Mouse (Mus musculus) heart, adult 2 months (tissue): Measurements from ENCODE around the gene Syt6. TPM values are rescaled to one million over a fixed set of nuclear protein-coding genes. Genes with fewer than 3 reads are reported as not detected.

Experiments
- DNase-seq, 2 experiments: peaks; one replicate each; pipeline ENCODE4 v3.0.0; 2021
- H3K27ac ChIP-seq: fragments of 200-600 bp; 2 replicates; pipeline ENCODE4 v1.8.1; 2022
- H3K27me3 ChIP-seq: fragments of 200-500 bp; 2 replicates; pipeline ENCODE4 v1.6.1; 2012; ENCODE audit warnings: mild to moderate bottlenecking, low read length, inconsistent platforms, mixed read lengths; ENCODE audit not compliant: control insufficient read depth, insufficient read depth
- H3K36me3 ChIP-seq: fragments of 200-500 bp; 2 replicates; pipeline ENCODE4 v1.6.1; 2012; ENCODE audit warnings: low read length, inconsistent platforms; ENCODE audit not compliant: control insufficient read depth, insufficient read depth
- H3K4me1 ChIP-seq: fragments of 200-500 bp; 2 replicates; pipeline ENCODE4 v1.6.1; 2011; ENCODE audit warnings: low read length; ENCODE audit not compliant: control insufficient read depth, insufficient read depth
- H3K4me3 ChIP-seq: fragments of 200-600 bp; 2 replicates; pipeline ENCODE4 v1.8.1; 2022
- H3K79me2 ChIP-seq: fragments of 200-500 bp; replicated peaks from 2 replicates; pipeline ENCODE4 v1.6.1; 2012; ENCODE audit warnings: mild to moderate bottlenecking, inconsistent platforms, low read length, moderate library complexity, mixed read lengths; ENCODE audit not compliant: control insufficient read depth, insufficient read depth
- H3K9ac ChIP-seq: fragments of 200-500 bp; 2 replicates; pipeline ENCODE4 v1.6.1; 2012; ENCODE audit warnings: low read depth, mild to moderate bottlenecking, control low read depth, inconsistent platforms, low read length, mixed read lengths
- CTCF ChIP-seq: fragments of 200-600 bp; IDR thresholded peaks from 2 replicates; pipeline ENCODE4 v1.8.1; 2022; ENCODE audit warnings: antibody characterized with exemption, mild to moderate bottlenecking, moderate library complexity
- EP300 ChIP-seq: fragments of 200-500 bp; IDR thresholded peaks from 2 replicates; pipeline ENCODE4 v1.6.1; 2011; ENCODE audit warnings: low read depth, low read length, control low read depth; ENCODE audit not compliant: insufficient read depth
- POLR2A ChIP-seq: fragments of 200-500 bp; IDR thresholded peaks from 2 replicates; pipeline ENCODE4 v1.6.1; 2011; ENCODE audit warnings: mild to moderate bottlenecking, low read depth, low read length, control low read depth; ENCODE audit not compliant: insufficient read depth
- WGBS: fragments of 180-500 bp; shearing (Covaris S2); methylation state at CpG from one replicate; pipeline ENCODE4 v1.1.7; 2018; 5-methylcytosine and 5-hydroxymethylcytosine counted together
- intact Hi-C: fragments of 180-260 bp; cut with DNase I; formaldehyde crosslinking; loops from one replicate; pipeline ENCODE4 v1.15.1; 2025
- polyA plus RNA-seq: library from polyadenylated mRNA; depleted of rRNA; stranded (reverse); fragments of >200 nt; gene quantifications from 2 replicates; pipeline ENCODE4 v1.2.3, GENCODE M21; 2012
- total RNA-seq, 2 experiments: library from RNA; stranded (reverse); gene quantifications; 2 replicates each; pipeline ENCODE4 v1.2.3; 2021

Syt6 gene
- total and polyA plus RNA-seq, 3 experiments, result 0.05 TPM; not detected in 2

DNA sequence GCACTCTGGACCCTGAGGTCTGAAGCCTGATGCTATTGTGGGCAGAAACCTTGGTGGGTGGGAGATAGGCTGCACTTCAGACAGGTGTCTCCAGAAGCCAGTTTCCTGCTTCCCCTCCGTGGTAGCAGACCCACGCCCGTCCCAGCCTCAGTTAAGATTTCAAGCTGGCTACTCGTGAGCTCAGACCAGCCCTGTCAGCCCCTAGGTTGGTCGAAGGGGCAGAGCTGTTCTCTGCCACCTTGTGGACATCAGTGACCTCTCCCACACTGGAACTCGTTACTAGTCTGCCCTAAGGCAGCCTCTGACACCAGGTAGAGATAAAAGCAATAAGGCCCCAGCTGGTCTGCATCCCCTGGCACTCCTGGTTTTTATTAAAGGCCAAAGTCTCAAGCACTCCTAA is 42.0 kb downstream of the Syt6 start:
- Histone ChIP-seq H3K4me3 (no peak overlapping the region), H3K36me3 (no peaks in the 10 kb centered on the region), H3K27me3 (no peaks in the 10 kb centered on the region), H3K4me1 (peaks cover 1% of the 10 kb centered on the region), H3K27ac (no peak overlapping the region), H3K79me2 (no peaks in the 10 kb centered on the region), H3K9ac (no peak overlapping the region)
- DNase-seq, result no peak
- intact Hi-C loops, result no loop called here
- TF ChIP-seq CTCF, result peak; percentile 19
- no peak for TF ChIP-seq POLR2A
- TF ChIP-seq EP300, result no peak
- 29% methylated on average over 6 of the region's 6 CpGs for WGBS

DNA sequence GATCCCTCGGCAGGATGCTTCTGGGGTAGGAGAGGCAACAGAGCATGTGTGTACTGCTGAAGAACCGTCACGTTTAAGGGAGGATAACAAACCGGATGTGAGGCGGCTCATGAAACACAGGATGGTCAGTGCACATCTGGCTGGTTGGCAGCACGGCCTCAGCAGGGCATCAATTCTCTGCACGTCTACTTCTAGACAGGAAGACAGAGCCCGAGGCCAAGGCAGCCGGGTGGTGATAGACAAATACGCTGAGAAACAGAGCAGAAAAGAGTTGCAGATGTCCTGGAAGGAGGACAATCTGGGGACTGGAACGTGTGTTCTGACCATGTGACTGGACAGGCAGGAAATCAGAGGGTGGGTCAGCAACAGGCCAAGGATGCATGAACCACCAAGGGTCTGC is 45.1 kb downstream of the Syt6 start:
- Histone ChIP-seq H3K27me3 (no peaks in the 10 kb centered on the region), H3K9ac (no peak overlapping the region), H3K27ac (no peak overlapping the region), H3K36me3 (no peaks in the 10 kb centered on the region), H3K79me2 (no peaks in the 10 kb centered on the region), H3K4me3 (no peak overlapping the region), H3K4me1 (peaks cover 1% of the 10 kb centered on the region)
- 41% methylated on average over 11 of the region's 11 CpGs for WGBS
- TF ChIP-seq CTCF (no peak), POLR2A (no peak), EP300 (no peak)
- intact Hi-C loops, result no loop called here
- no peak for DNase-seq

DNA sequence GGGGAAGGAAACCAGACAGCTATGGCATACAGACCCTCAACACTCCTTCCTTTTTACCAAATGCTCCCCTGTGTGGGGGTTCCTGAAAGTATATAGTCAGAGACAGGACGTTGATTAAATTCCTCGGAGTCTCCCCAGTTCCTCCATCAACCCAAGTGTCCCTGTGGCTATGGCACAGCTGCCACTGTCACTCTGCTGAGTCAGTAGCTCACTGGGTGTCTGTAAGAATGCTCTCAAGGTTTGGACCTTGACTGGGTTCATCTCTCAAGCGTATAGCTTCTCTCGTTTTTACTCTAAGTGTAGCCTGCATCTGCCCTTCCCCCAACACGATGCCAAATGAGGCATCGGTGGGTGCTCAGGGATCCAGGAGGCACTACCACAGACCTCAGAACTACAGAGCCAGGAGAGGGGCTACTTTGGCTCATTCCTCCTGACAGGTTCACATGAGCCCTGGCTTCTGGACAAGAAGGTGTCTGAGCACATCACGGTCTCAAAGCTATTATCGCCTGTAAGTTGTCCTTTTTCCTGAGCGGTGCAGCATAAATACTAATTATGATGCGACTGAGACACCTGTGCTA is 49.0 kb downstream of the Syt6 start:
- Histone ChIP-seq H3K79me2 (no peaks in the 10 kb centered on the region), H3K27ac (no peak overlapping the region), H3K4me1 (no peaks in the 10 kb centered on the region), H3K4me3 (no peak overlapping the region), H3K9ac (no peak overlapping the region), H3K36me3 (no peaks in the 10 kb centered on the region), H3K27me3 (no peaks in the 10 kb centered on the region)
- DNase-seq, result no peak
- intact Hi-C loops, result no loop called here
- TF ChIP-seq CTCF (no peak), POLR2A (no peak), EP300 (no peak)
- WGBS, result 90% methylated on average over 10 of the region's 10 CpGs

DNA sequence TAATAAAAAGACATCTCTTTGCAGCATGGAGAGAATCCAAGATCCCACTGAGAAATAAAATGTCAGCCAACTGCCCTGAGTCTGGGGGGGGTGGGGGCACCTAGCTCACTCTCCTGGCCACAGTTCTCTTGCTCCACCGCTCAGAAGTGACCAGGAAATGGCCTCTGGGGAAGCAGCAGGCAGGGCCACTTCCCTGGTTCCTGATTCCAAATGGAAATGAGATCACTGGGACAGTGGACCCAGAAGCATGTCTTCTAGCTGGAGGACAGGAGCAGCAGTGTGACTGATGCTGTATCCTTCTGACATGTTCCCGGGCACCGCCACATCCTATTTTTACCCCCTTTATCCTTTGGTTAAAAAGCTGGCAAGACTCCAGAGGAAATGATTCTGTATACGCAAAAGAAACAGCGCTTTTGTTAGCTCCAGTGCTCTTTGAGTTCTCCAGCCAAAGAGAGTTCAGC is 49.6 kb downstream of the Syt6 start:
- TF ChIP-seq POLR2A (no peak), EP300 (no peak), CTCF (no peak)
- no peaks in the 10 kb centered on the region for H3K79me2 ChIP-seq
- H3K4me1 ChIP-seq, result no peaks in the 10 kb centered on the region
- intact Hi-C loops, result no loop called here
- WGBS, result 8% methylated on average over 5 of the region's 5 CpGs
- no peak for DNase-seq
- H3K27me3 ChIP-seq, result no peaks in the 10 kb centered on the region
- H3K9ac ChIP-seq, result no peak overlapping the region
- no peak overlapping the region for H3K4me3 ChIP-seq
- no peaks in the 10 kb centered on the region for H3K36me3 ChIP-seq
- H3K27ac ChIP-seq, result no peak overlapping the region

DNA sequence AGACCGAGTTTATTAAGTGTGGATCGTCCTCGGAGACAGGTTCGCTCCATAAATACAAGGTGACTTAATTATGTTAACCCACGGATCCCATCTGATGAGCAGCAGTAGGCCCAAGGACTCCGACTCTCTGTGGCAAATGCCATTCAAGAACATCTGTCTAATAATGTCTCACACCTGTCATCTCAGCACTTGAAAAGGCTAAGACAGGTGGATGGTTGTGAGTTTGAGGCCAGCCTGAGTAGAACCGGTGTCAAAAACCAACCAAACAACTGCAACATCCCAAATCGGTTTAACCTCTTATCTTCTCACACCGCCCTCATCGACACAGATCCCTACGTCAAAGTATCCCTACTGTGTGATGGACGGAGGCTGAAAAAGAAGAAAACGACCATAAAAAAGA is 50.1 kb downstream of the Syt6 start:
- no peak for TF ChIP-seq CTCF
- no peak for TF ChIP-seq POLR2A
- TF ChIP-seq EP300, result no peak
- no peak overlapping the region for H3K9ac ChIP-seq
- H3K4me1 ChIP-seq, result no peaks in the 10 kb centered on the region
- H3K27ac ChIP-seq, result no peak overlapping the region
- no peaks in the 10 kb centered on the region for H3K79me2 ChIP-seq
- no peaks in the 10 kb centered on the region for H3K27me3 ChIP-seq
- H3K4me3 ChIP-seq, result no peak overlapping the region
- 89% methylated on average over 13 of the region's 13 CpGs for WGBS
- no peak for DNase-seq
- intact Hi-C loops, result no loop called here
- H3K36me3 ChIP-seq, result no peaks in the 10 kb centered on the region

DNA sequence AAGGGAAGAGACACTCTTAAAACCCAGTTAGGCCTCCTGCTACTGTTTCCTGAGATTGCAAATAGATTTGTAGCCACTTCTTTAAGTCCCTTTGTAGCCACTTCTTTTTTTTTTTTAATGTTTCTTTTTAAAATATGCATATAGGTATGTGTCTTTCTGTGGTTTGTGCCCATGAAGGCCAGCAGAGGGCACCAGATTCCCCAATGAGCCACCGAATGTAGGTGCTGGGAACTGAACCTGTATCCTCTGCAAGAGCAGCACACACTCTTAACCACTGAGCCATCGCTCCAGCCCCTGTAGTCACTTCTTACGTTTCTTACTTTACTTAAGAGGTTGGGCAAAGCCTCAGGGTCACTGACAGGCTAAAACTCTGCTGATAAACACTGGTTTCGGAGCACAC is 51.5 kb downstream of the Syt6 start:
- no peak overlapping the region for H3K4me3 ChIP-seq
- H3K36me3 ChIP-seq, result no peaks in the 10 kb centered on the region
- 94% methylated on average over 4 of the region's 4 CpGs for WGBS
- TF ChIP-seq POLR2A (no peak), EP300 (no peak)
- no peaks in the 10 kb centered on the region for H3K4me1 ChIP-seq
- no peak overlapping the region for H3K9ac ChIP-seq
- intact Hi-C loops, result no loop called here
- H3K27me3 ChIP-seq, result no peaks in the 10 kb centered on the region
- no peaks in the 10 kb centered on the region for H3K79me2 ChIP-seq
- DNase-seq, result no peak
- H3K27ac ChIP-seq, result no peak overlapping the region

DNA sequence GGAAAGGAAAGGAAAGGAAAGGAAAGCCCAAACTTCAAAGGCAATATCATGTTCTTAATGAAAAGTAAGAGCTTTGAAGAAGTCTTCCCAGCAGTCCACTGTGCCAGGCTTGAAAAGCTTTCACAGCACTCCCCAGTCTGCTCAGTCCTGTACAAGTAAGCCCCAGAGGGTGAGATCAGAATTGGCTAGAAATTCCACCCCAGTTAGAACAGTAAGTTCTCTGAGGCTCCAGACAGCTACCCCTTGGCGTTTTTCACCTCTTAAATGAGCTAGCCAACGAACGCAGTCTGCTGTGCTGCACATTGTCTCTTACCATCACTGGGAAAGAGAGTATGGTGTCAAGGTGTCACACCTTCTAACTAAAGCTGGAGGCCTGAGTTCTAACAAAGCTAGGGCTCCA is 52.6 kb downstream of the Syt6 start:
- DNase-seq, result no peak
- Histone ChIP-seq H3K36me3 (no peaks in the 10 kb centered on the region), H3K9ac (no peak overlapping the region), H3K4me3 (no peak overlapping the region), H3K27me3 (no peaks in the 10 kb centered on the region), H3K79me2 (no peaks in the 10 kb centered on the region), H3K27ac (no peak overlapping the region), H3K4me1 (no peaks in the 10 kb centered on the region)
- 73% methylated on average over 3 of the region's 3 CpGs for WGBS
- intact Hi-C loops, result no loop called here
- TF ChIP-seq EP300, result no peak
